Mouse (Mus musculus) kidney, embryonic 14.5 days (tissue): Measurements from ENCODE around the gene Fdxacb1. TPM values are rescaled to one million over a fixed set of nuclear protein-coding genes. Genes with fewer than 3 reads are reported as not detected.

Experiments used
- ATAC-seq: fragments of 200-750 bp; cut with Nextera tagmentation; 2 replicates; pipeline ENCODE4 v1.8.0; 2017; ENCODE audit warnings: moderate number of reproducible peaks, mild to moderate bottlenecking, moderate TSS enrichment, moderate library complexity; ENCODE audit not compliant: low FRiP score, low TSS enrichment
- H3K27ac ChIP-seq: fragments of 300-500 bp; sonication (generic); 2 replicates; pipeline ENCODE4 v1.5.1; 2014; ENCODE audit warnings: low read depth, mild to moderate bottlenecking, low read length, moderate library complexity, mixed read lengths
- H3K27me3 ChIP-seq: fragments of 300-500 bp; sonication (generic); 2 replicates; pipeline ENCODE4 v1.6.1; 2014; ENCODE audit warnings: mild to moderate bottlenecking, low read length; ENCODE audit not compliant: control insufficient read depth, insufficient read depth
- H3K36me3 ChIP-seq: fragments of 300-500 bp; sonication (generic); 2 replicates; pipeline ENCODE4 v1.6.1; 2014; ENCODE audit warnings: low read length, mixed read lengths; ENCODE audit not compliant: control insufficient read depth, insufficient read depth
- H3K4me1 ChIP-seq: fragments of 300-500 bp; sonication (generic); 2 replicates; pipeline ENCODE4 v1.6.1; 2014; ENCODE audit warnings: low read length, mixed read lengths; ENCODE audit not compliant: control insufficient read depth, insufficient read depth
- H3K4me2 ChIP-seq: fragments of 300-500 bp; sonication (generic); replicated peaks from 2 replicates; pipeline ENCODE4 v1.6.1; 2014; ENCODE audit warnings: low read depth, mild to moderate bottlenecking, low read length
- H3K4me3 ChIP-seq: fragments of 300-500 bp; sonication (generic); 2 replicates; pipeline ENCODE4 v1.5.1; 2014; ENCODE audit warnings: mild to moderate bottlenecking, low read length
- H3K9ac ChIP-seq: fragments of 300-500 bp; sonication (generic); 2 replicates; pipeline ENCODE4 v1.6.1; 2014; ENCODE audit warnings: low read depth, mild to moderate bottlenecking, low read length, moderate library complexity
- H3K9me3 ChIP-seq: fragments of 300-500 bp; sonication (generic); 2 replicates; pipeline ENCODE4 v1.6.1; 2016; ENCODE audit warnings: low read length; ENCODE audit not compliant: control insufficient read depth
- WGBS: fragments of 180-500 bp; shearing (Covaris S2); extraction: QIAGEN DNeasy Blood & Tissue Kit; methylation state at CpG from one replicate; pipeline ENCODE4 v1.1.7; 2014; 5-methylcytosine and 5-hydroxymethylcytosine counted together
- polyA plus RNA-seq: library from polyadenylated mRNA; unstranded; fragments of >200 nt; fragmentation: Nextera tagmentation; extraction: Ambion mirVana; gene quantifications from 2 replicates; pipeline ENCODE4 v1.2.1, GENCODE M21; 2014

Gene Fdxacb1
- polyA plus RNA-seq, 1 experiment from 2014 or later: 11.1 TPM

DNA sequence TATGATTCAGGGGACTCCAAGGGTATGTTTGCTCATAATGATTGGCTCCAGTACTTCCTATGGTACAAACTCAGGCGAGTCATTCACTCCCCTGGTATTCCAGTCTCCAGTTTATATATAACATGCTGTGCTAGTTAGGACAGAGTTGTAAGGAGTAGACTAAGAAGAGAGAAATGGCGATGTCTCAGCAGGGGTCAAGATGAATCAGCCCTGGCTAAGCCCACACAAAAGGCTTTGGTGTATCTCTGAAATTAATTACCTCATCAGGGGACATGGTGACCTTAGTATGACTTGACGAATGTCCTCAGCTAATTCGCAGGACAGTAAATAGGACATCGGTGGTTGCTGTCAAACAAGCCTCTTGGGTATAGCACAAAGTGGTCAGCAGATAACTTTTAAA lies 11.3 kb upstream of the Fdxacb1 start:
- no peaks in the 10 kb centered on the region for H3K36me3 ChIP-seq
- no peaks in the 10 kb centered on the region for H3K9me3 ChIP-seq
- no peak overlapping the region for H3K4me3 ChIP-seq
- no peaks in the 10 kb centered on the region for H3K27me3 ChIP-seq
- 61% methylated on average over 5 of the region's 5 CpGs for WGBS
- no peak overlapping the region for H3K4me2 ChIP-seq
- H3K27ac ChIP-seq: no peak overlapping the region
- H3K9ac ChIP-seq: no peak overlapping the region
- H3K4me1 ChIP-seq: no peaks in the 10 kb centered on the region
- ATAC-seq: no peak

- Histone ChIP-seq H3K4me1 (no peaks in the 10 kb centered on the region), H3K9me3 (no peaks in the 10 kb centered on the region), H3K36me3 (no peaks in the 10 kb centered on the region), H3K9ac (no peak overlapping the region), H3K27me3 (no peaks in the 10 kb centered on the region), H3K4me2 (no peak overlapping the region), H3K4me3 (no peak overlapping the region), H3K27ac (no peak overlapping the region)
- ATAC-seq: no peak
- 63% methylated on average over 6 of the region's 6 CpGs for WGBS
Observed at GRCm38 (mm10) chr9:50761520-50762243, 6.4 kb upstream of the Fdxacb1 start.

DNA sequence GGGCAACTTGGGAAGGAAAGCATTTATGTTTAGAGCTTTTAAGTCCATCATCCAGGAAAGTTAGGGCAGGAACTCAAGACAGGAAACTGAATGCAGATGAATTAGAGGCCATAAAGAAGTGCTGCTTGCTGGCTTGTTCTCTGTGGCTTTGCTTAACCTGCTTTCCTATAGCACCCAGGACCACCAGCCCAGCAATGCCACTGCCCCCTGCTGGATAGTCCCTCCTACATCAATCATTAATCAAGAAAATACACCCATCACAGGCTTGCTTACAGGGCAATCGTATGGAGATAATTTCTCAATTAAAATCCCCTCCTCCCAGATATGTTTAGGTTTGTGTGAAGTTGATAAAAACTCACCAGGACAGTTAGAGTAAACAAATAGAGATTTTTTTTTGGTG lies 4.7 kb upstream of the Fdxacb1 start:
- WGBS: 72% methylated on average over 1 of the region's 1 CpGs
- H3K27me3 ChIP-seq: no peaks in the 10 kb centered on the region
- ATAC-seq: no peak

DNA sequence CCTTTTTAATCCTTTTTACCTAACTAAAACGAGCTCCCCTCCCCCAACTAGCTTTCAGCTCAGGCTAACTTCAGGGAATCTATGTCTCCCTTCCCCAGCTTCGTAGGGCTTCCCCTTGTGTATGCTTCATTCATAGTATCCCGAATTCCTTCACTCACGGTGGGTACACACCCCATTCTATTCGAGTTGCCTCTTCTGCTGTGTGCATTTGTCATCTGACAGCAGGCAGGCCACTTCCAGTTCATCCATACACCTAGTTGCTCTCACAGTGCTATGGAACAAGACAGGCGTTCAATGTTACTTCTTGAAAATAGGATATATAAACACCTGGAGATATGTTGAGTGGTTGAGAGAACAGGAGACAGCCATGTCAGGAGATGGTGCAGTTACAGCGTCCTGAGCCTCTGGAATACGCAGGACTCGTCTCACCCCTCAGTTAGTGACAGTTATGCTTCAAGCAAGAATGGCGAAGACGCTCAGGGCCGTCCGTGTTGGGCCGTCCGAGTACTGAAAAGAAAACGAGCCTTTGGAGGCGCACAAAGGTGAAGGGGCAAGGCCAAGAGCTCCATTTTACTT lies 417 bp upstream of the Fdxacb1 start:
- Histone ChIP-seq H3K9me3 (no peaks in the 10 kb centered on the region), H3K27me3 (no peaks in the 10 kb centered on the region), H3K36me3 (peaks cover 8% of the 10 kb centered on the region), H3K27ac (no peak overlapping the region), H3K4me3 (peak overlapping the region; percentile 59), H3K9ac (peak overlapping the region; percentile 61), H3K4me2 (peak overlapping the region; percentile 88), H3K4me1 (0 out of 2 replicates have a peak, but pooled peaks cover 7% of the 10 kb centered on the region)
- ATAC-seq: peak; percentile 62
- WGBS: 8% methylated on average over 17 of the region's 17 CpGs

More for the DNA sequence above, 4.7 kb upstream of the Fdxacb1 start:
- no peaks in the 10 kb centered on the region for H3K36me3 ChIP-seq
- 0 out of 2 replicates have a peak, but pooled peaks cover 3% of the 10 kb centered on the region for H3K4me1 ChIP-seq
- no peak overlapping the region for H3K4me2 ChIP-seq
- H3K9ac ChIP-seq: no peak overlapping the region
- H3K9me3 ChIP-seq: no peaks in the 10 kb centered on the region
- no peak overlapping the region for H3K4me3 ChIP-seq
- no peak overlapping the region for H3K27ac ChIP-seq

DNA sequence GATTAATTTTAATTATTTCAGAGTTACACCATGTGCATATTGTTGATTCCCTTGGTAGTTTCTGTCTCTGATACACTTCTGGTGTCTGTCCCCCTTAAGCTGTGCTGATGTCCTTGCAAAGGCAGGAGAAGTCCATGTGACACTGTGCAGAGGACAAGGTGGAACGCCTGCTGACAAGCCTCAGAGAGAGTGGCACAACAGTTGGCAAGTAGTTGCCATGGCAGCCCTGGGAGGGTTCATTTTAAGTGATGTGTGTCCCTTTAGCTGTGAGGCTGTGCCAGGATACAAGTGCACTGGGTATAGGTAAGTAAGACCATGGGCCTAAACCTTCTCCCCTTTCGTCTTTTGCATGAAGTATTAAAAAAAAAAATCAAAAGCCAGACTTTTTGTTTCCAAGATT lies 2.0 kb downstream of the Fdxacb1 start:
- Histone ChIP-seq H3K27me3 (no peaks in the 10 kb centered on the region), H3K9ac (no peak overlapping the region), H3K4me2 (no peak overlapping the region), H3K27ac (no peak overlapping the region), H3K4me3 (no peak overlapping the region), H3K4me1 (0 out of 2 replicates have a peak, but pooled peaks cover 10% of the 10 kb centered on the region), H3K36me3 (peaks cover 8% of the 10 kb centered on the region), H3K9me3 (no peaks in the 10 kb centered on the region)
- 93% methylated on average over 2 of the region's 2 CpGs for WGBS
- no peak for ATAC-seq

DNA sequence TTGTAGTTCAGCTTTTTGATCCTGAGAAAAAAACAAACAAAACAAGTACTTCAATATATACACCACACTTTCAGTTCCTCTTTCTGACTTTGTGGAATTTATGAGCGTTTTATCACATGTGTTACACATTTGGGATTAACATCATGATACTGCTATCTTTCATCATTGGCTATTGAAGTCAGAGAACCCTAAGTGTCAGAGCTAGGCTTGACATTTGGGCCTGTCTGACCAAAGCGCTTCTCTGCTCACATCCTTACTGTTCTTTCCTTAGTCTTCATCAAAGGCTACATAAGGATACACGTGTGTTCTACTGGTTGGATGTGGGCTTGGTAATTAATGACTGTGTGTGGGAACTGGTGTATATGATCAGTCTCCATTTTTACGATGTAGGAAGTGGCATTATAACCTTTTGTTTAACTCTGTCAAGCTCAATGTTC lies 6.0 kb downstream of the Fdxacb1 start:
- Histone ChIP-seq H3K27me3 (no peaks in the 10 kb centered on the region), H3K4me2 (peak overlapping the region; percentile 87), H3K36me3 (peaks cover 12% of the 10 kb centered on the region), H3K27ac (no peak overlapping the region), H3K4me1 (0 out of 2 replicates have a peak, but pooled peaks cover 4% of the 10 kb centered on the region), H3K9ac (peak overlapping the region; percentile 91; the same call in 1 of the 2 replicates), H3K9me3 (no peaks in the 10 kb centered on the region), H3K4me3 (peak overlapping the region; percentile 92; the same call in 1 of the 2 replicates)
- WGBS: 66% methylated on average over 4 of the region's 4 CpGs
- ATAC-seq: no peak

GRCm38 (mm10) chr9:50774991-50775612 lies 7.1 kb downstream of the Fdxacb1 start, which contains the start of the genes Alg9 and 1110032A03Rik:
Gene Alg9, plus strand, starts transcription at chr9:50775019.
Gene 1110032A03Rik, minus strand, starts transcription at chr9:50775520.
- Histone ChIP-seq H3K36me3 (peaks cover 22% of the 10 kb centered on the region), H3K27ac (peak within 1 kb of the TSS; percentile 83; the same call in 1 of the 2 replicates), H3K27me3 (no peaks in the 10 kb centered on the region), H3K9me3 (no peaks in the 10 kb centered on the region), H3K4me3 (peak within 1 kb of the TSS; percentile 92), H3K4me1 (0 out of 2 replicates have a peak, but pooled peaks cover 3% of the 10 kb centered on the region), H3K9ac (peak within 1 kb of the TSS; percentile 91), H3K4me2 (peak within 1 kb of the TSS; percentile 87)
- under 1% methylated on average over 34 of the region's 51 CpGs for WGBS
- ATAC-seq: peak; percentile 87

- H3K9ac ChIP-seq: peak overlapping the region; percentile 91
- peak overlapping the region; percentile 92 for H3K4me3 ChIP-seq
- no peaks in the 10 kb centered on the region for H3K27me3 ChIP-seq
- 0 out of 2 replicates have a peak, but pooled peaks cover 3% of the 10 kb centered on the region for H3K4me1 ChIP-seq
- ATAC-seq: no peak; the same call in 1 of the 2 replicates
- peaks cover 23% of the 10 kb centered on the region for H3K36me3 ChIP-seq
- H3K9me3 ChIP-seq: no peaks in the 10 kb centered on the region
- H3K27ac ChIP-seq: peak overlapping the region; percentile 83; the same call in 1 of the 2 replicates
- peak overlapping the region; percentile 87 for H3K4me2 ChIP-seq
- WGBS: under 1% methylated on average over 25 of the region's 30 CpGs
Observed at GRCm38 (mm10) chr9:50775662-50776126, 7.7 kb downstream of the Fdxacb1 start.
